Mouse (Mus musculus) inflammation-experienced regulatory T-cells, adult 16 weeks (primary cell): ENCODE data around the gene Tbc1d1. TPM values are rescaled to one million over a fixed set of nuclear protein-coding genes. Genes with fewer than 3 reads are reported as not detected.

Experiments
- polyA plus RNA-seq: library from polyadenylated mRNA; unstranded; fragments of 100-300 nt; shearing (Covaris generic); gene quantifications from one replicate; pipeline ENCODE4 v1.2.1, GENCODE M21; 2017

Gene Tbc1d1
- polyA plus RNA-seq = 82.8 TPM

DNA sequence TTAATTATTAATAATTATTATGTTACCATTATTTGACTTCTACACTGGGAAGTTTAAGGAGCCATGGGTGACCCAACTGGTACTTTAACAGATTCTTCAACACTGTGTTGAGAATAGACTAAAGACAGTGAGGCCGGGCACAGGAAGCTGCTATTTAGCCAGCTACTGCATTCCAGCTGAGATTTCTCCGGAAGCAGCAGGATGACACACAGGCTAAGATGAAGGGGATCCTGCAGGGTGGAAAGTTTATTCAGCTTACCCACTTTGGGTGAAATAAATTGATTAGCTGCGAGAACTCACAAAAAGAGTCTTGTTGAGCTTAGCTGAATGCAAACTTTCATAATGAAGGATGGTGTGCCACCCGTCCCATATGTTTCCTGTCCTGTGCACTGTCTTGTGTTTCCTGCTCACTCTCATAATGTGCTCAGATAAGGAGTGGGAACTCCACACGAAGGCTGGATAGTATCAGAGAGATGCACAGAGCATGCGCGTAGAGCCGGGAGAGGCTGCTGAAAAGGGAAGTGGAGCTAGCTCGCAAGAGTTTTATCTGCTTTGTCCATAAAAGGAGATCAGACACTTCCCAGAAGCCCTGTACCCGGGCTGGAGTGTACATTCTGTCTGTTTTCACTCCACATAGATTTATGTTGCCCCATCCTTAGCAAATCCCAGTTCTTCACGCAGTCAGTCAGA lies at the start of gene Tbc1d1:
TSS of gene Tbc1d1 (plus strand) at position 445 of the 690 bp plus-strand sequence.

Other genes with a start within 250 kb of the Tbc1d1 start
- 14.5 TPM for gene Rell1, start 187.4 kb upstream of the Tbc1d1 start, polyA plus RNA-seq
- 38.2 TPM for gene Pgm2, start 63.4 kb upstream of the Tbc1d1 start, polyA plus RNA-seq